Mouse (Mus musculus): ENCODE measurements around the gene Rnf166.
A peak's percentile ranks its signal among the peaks of the same experiment; 100 is the strongest.

The Rnf166 gene

DNA sequence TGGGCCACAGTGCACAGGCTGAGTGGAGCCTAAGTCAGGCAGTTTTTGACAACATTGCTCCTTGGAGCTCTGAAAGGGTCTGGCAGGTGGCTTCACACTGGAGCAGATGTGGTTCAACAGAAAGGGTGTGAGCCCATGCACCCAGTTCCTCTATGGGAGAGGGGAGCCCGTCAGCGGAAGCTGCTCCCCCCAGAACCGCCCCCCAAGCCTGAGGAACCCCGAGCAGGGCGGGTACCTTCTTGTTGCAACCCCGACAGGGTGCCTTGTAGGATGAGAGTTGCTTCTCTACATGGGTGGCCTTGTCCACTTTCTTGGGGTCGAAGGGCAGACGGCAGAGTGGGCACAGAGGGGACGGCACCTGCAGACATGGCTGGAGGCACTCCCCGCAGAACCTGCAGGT lies 5.9 kb downstream of the Rnf166 start:
- DNase-seq (ENCODE audit: low spot score in 2 of 2): peak in 1 of 2 experiments; percentile 35

- DNase-seq (ENCODE audit: low spot score in 2 of 2): no peak
These were observed 6.5 kb downstream of the Rnf166 start for GRCm38 (mm10) chr8:122469407-122469806.

GRCm38 (mm10) chr8:122467816-122468215 lies 8.0 kb downstream of the Rnf166 start:
- no peak for DNase-seq (ENCODE audit: low spot score in 2 of 2)

- DNase-seq (ENCODE audit: low spot score in 2 of 2): no peak
These were observed 10.9 kb downstream of the Rnf166 start for GRCm38 (mm10) chr8:122464985-122465384.

- DNase-seq (ENCODE audit: low spot score in 2 of 2): no peak
These were observed 11.9 kb downstream of the Rnf166 start for GRCm38 (mm10) chr8:122463651-122464640.

DNA sequence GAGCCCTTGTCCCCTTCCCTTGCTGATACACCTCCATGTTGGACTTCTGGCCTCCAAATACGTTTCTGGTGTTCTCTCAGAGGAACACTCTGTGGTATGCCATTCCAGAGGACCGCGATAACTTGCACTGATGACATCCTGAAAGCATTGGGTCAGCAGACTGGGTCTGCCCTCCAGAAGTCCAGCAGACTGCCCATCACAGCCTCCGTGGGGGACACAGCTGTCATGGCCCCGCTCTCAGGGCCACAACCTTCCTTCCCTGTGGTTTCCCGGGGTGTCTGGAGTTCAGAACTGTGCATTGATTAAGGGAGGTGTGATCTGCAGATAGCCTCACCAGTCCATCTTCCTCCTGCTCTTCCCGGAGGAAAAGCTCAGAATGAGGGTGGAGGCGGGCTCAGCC lies 13.4 kb downstream of the Rnf166 start:
- DNase-seq (ENCODE audit: low spot score in 2 of 2): no peak

DNA sequence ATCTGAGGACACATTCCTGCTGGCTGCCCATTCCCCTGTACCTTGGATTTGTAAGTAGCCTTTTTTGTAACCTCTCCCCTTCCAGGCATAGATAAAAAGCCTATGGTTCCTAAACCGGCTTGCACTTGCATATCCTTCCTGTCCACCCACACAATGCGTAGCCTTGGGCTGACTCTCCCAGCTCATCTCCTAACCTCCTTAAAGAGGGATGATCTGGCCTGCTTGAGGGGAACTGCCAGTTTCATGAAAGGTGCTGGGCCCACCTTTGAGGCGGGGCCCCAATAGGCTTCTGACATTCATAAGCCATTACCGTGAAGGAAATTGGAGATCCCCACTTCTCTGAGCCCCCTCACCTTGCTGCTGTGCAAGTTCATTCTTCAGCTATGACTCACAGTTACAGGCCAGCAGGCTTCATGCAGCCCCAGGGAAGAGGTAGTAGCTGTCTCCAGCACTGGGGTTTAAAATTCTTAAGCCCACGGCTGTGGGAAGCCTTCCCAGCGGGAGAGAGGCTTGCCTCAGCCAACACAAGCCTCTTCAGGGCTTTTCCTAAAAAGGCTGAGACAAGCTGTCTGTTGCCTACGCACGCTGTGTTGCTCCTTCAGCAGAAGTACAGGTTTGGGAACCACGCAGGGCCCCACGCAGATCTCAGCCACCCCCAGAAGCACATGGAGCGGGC lies 14.3 kb downstream of the Rnf166 start:
- DNase-seq (ENCODE audit: low spot score in 2 of 2): no peak

DNA sequence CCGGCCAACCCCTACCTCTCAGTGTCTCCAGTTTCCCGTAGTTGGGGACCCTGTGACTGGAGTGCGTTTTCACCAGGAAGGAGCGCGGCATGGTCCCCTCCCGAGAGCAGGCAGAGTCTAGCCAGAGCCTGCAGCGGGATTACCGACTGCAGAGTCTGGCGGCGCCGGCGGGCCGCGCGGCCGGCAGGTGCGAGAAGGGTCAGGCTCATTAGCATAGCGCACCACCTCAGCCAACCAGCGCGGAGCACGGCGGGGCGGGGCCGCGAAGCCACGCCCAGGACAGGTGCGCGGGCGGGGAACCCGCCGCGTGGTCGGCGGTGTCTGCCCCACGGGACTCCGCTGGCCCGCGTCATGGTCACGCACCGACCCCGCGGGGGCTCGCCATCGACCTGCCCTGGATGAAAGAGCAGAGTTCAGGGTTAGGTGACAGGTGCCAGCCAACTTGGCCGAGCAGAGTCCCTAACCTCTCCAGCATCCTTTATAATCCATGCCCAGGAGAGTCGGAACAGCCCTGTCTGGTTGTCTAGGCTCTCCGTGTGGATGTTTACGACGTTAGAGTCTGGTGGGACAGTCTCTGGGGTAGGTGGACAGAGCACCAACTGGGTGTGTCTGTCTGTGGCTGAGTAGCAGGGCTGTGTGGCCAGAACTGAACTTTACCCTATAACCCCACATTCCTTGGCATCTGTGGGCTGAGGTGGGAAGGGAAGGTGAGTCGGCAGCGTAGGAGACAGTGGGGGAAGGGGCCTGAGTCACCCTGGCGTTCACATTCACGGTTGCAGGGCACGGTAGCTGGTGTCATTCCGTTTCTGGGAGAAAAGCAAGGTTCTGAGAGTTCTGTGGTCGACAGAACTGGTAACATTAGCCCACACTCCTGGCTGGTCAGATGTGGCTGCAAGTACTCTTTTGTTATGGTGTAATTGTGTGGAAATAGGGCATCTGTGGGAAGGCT lies 15.1 kb downstream of the Rnf166 start, which contains the start of gene Snai3:
Gene Snai3, minus strand, starts transcription at position 210 of the 949 bp plus-strand sequence.
- peak in 1 of 2 experiments; percentile 69 for DNase-seq (ENCODE audit: low spot score in 2 of 2)

DNA sequence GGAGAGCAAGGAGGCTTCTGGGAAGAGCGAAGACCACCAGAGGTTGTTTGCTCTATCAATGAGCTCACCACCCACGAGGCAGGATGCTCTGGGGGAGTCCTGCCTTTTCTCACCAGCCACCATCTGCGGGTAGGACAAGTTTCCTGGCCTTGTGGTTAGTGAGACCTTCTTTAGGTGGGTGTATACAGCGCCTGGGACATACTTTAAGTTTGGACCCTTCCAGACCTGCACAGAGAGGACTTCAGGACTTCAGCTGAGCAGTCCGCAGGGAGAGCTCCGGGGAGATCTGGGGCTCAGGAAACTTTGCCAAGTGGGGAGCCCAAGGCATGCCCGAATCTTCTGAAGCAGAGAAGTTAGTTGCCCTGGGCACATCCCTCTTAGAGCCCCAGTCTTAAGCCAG lies 15.9 kb downstream of the Rnf166 start:
- DNase-seq (ENCODE audit: low spot score in 2 of 2): no peak

DNA sequence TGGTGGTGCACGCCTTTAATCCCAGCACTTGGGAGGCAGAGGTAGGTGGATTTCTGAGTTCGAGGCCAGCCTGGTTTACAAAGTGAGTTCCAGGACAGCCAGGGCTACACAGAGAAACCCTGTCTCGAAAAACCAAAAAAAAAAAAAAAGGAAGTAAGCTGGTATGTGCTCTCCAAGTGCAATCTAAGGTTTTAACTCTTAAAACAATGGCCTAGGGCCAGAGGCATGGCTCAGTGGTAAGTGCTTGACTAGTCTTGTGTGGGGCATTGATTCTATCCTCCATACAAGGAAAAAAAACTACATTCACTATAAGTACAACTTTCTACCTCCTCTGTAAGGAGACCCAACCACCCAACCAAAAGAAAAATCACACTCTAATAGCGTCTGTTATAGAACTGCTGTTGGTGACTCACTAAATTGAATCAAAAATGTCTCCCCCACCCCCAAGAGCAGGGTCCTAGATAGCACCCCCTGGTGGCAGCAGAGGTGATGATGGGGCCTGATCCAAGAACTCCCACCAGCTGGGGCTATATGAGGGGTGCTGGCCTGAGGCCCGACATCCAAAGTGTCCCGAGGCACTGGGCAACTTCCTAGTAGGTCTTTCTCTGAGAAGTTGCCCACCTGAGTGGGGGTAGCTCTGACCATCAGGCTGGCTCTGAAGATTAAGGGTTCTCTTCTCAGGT lies 16.5 kb downstream of the Rnf166 start:
- DNase-seq (ENCODE audit: low spot score in 2 of 2): peak in 1 of 2 experiments; percentile 63

DNA sequence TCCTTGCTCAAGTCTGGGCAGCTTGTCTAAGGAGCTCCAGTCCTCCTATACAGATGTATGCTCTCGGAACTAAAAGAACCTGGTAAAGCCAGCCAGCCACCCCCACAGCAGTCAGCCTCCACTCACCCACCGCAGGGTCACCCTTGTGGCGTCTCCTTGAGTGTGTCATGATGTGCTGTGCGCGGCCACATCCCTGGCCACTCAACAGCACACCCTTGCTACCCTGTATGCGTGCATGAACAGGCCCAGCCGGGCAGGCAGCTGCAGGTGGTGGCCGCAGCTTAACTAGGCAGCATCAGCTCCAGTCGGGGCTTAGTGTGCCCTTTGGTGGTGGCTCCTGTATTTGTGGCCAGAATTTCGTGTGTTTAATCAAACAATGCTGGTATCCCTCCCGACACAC lies 18.7 kb downstream of the Rnf166 start:
- no peak for DNase-seq (ENCODE audit: low spot score in 2 of 2)

DNA sequence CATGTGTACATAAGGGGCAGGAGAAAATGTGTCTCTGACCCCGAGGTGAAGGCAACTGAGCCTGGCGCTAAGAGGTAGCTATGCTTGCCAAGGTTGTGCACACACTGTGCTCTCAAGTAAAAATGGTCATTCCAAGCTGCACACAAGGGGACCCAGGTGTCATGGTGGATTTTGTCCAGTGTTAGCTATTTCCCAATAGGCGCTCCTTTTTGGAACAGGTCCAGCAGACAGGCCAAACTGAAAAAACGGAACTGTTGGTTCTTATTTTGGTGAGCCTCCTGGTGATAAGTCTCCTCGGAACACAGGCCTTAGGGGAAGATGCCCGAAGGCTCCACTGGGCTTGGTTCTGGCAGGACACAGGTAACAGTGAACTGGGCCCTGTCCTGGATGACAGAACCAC lies 21.5 kb downstream of the Rnf166 start:
- no peak for DNase-seq (ENCODE audit: low spot score in 2 of 2)

GRCm38 (mm10) chr8:122452154-122452553 lies 23.7 kb downstream of the Rnf166 start:
- no peak for DNase-seq (ENCODE audit: low spot score in 2 of 2)

GRCm38 (mm10) chr8:122451161-122451703 lies 24.6 kb downstream of the Rnf166 start:
- DNase-seq (ENCODE audit: low spot score in 2 of 2): no peak

GRCm38 (mm10) chr8:122445203-122445602 lies 30.7 kb downstream of the Rnf166 start:
- DNase-seq (ENCODE audit: low spot score in 2 of 2): no peak

GRCm38 (mm10) chr8:122444058-122444748 lies 31.7 kb downstream of the Rnf166 start:
- peak; percentile 77 to 89 for DNase-seq (ENCODE audit: low spot score in 2 of 2)

DNA sequence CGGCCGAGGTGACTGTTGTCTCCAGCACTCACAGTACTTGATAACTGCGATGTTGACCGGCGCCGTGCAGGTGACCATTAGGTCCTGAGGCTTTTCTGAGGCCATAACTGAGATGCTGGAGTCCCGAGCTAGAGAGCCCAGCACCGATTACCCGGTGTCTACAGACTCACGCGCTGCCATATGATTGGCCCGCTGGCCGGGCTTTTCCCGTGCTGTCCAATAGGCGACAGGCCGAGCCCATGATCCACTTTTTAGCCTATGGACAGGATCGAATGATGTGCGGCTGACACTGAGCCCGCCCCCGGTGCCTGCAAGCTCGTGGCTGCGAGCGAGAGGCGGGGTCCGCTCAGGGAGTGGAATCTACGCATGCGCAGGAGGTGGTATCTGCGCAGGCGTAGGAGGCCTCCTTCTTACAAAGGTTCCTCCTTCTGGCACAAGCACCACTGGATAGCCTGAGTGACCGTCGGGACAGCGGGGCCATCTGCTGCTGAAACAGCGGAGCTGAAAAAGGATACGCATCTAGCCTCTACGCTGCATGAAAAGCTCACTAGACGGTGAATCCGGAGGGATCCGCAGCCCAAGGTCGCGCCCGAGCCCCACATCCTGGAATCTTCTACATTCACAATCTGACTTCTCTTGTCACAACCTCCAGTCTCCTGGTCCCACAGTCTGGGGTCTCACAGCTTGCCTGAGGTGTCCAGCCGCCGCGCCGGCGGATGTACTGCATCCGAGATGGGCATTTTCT lies 32.4 kb downstream of the Rnf166 start, which contains the start of gene Mvd:
Gene Mvd, minus strand, starts transcription at position 161 of the 745 bp plus-strand sequence.
- DNase-seq (ENCODE audit: low spot score in 2 of 2): peak; percentile 91 to 97

DNA sequence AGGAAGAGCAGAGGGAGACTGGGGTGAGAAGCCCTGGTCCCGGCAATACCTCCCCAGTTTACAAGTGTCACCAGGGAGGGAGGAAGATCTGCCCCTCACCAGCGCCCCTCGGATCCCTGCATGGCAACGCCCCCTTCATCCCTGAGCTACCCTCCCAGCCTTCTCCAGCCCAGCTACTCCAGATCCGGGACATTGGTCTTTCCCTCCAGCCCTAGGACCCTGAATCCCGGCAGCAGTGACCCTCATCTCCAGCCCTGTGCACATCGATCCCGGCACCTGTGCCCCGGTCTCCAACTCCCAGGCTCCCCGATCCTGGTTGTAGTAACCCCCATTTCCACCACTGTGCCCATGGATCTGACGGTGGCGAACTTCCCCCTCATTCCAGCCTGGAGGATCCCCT lies 33.1 kb downstream of the Rnf166 start:
- no peak for DNase-seq (ENCODE audit: low spot score in 2 of 2)

DNA sequence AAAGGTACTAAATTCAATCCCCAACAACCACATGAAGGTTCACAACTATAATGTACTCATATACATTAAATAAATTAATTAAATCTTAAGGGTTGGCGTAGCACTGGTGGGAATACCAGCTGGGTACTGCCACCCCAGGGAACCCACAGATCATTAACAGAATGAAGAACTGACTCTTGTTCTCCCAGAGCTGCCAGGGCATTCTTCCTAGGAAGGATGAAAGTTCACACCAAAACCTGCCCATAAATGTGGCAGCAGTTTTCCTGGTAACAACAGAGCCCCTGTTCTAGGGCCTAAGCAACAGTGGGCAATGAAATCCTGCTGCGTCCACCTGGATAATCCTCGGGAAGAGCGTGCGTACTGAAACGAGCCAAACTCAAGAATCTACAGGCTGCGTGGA lies 33.5 kb downstream of the Rnf166 start:
- no peak for DNase-seq (ENCODE audit: low spot score in 2 of 2)

Data from spleen, postnatal 10 days (tissue).